Mouse (Mus musculus) right cerebral cortex, adult 2 months (tissue): ENCODE measurements around the gene 4930469K13Rik.
A peak's percentile ranks its signal among the peaks of the same experiment; 100 is the strongest.

Experiments
- DNase-seq, 2 experiments: peaks; one replicate each; pipeline ENCODE4 v3.0.0; 2021 to 2022; ENCODE audit warnings: low spot score in 2 of 2

Gene 4930469K13Rik

DNA sequence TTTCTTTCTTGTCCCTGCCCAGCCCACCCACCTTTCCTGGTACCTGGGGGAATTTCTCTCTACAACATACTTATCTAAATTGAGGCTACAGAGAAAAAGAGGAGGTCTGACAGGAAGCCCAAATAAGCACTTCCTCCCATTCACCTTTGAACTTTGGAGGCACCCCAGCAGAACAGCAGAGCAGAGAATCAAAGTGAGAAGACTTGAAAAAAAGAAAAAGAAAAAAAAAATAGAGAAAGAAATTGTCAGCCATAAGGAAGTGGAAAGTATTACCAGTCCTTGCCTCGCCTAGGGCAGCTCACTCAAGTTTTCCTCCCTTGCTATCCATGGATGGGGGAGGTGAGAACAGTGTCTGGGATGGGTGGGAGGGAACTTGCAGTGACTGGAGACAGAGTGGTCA, 55.5 kb downstream of the 4930469K13Rik start:
- no peak for DNase-seq

DNA sequence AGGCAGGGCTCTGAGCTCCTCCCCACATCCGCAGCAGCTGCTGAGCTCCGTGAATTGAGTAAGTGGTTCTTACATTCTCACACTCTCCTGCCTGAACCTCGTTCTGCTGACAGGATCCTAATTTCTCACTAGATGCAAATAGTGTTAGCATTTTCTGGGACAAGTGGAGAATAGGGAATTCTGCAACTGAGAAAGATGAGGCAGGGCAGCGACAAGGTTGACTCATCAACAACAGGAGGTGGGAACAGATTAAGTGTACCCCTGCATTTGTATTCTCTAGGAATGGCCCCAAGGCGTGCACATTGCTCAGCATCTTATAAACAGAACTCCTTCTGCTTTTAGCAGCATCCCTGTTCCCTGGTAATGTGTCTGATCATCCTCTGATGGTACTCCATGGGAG, 58.3 kb downstream of the 4930469K13Rik start:
- peak; percentile 24 to 39 for DNase-seq

GRCm38 (mm10) chr11:34035909-34036658, 62.3 kb downstream of the 4930469K13Rik start:
- no peak for DNase-seq

DNA sequence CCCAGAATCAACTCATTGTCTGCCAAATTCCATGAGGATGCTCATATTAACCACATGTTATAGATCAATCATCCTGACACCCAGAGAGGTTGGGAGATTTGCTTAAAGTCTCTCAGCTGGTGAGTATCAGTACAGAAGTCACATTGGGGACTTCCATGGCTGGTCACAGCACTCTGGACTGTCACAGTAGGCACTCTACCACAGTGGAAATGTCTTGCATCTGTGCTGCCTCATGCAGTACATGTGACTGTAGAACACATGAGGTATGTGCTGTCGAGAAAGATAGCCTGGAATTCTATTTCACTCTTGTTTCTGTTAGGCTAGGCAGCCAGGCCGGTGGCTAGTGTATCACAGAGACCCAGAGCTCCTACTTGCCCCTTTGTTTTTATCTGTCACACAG, 63.6 kb downstream of the 4930469K13Rik start:
- DNase-seq, result no peak

GRCm38 (mm10) chr11:34034008-34034505, 64.3 kb downstream of the 4930469K13Rik start:
- DNase-seq, result peak in 1 of 2 experiments; percentile 38

DNA sequence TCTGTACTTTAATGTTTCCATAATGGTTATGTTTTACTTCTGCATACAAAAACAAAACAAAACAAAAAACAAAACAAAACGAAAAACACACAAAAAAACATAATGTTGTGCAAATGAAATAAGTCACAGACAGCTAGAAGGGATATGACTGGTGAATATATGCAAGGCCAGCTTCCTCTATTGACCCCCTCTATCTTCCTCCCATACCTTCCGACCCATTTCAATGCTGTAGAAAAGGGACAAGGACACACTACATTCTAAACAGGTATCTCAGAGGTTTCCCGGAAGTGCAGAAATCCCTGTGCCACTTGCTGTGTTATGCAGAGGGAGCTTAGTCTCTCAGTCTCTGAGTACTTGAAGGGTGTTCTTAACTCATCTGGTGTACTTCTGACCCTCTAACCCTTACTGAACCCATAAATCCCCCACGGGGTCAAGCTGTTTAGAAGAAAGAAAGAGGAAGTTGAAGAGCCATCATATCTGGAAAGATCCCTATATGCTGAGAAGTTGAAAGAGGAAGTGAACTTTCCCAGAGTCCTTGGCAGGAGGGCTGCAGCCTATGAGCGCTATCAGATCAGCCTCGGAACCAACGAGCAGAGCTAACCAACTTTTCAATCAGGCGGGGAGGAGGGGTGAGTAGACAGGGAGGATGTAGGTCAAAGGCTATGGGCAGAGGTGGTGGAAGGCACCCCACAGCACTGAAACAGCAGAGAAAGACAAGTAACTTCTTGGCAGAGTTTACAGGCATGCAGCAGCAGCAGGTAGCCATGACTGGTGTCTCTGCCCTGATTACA, 67.1 kb downstream of the 4930469K13Rik start:
- no peak for DNase-seq

DNA sequence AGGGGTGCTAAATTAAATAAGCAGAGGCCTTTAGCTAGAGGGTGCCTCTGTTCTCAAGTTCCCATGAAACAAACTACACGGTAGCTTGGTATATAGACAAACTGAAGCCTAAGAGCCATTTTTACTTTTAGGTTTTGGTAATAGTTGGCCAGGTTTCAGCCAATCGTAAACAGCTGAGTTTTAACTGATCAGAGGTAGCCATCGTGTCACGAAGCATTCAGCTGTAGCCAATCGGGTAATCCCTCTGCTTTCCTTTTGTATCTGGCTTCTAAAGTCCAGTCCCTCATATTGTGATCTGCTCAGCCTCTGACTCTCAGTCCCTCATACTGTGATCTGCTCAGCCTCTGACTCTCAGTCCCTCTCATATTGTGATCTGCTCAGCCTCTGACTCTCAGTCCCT, 68.7 kb downstream of the 4930469K13Rik start:
- DNase-seq, result no peak

DNA sequence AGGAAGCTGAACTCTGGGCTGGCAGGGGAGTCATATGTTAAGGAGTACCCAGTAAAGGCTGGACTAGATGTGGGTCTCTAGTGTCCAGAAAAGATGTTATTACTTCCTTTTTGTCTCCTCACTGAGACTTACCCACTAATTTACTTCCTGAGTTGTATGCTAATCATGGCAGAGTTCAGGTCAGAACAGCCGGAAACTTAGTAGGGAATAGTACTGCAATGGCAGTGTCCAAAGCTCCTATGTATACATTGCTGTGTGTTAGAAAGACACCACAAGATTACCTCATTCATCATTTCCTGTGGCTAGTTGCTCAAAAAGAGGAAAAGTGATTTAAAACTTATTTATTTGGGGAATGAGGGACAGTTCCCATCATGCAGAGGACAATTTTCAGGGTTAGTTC, 73.3 kb downstream of the 4930469K13Rik start:
- no peak for DNase-seq

GRCm38 (mm10) chr11:34012007-34012652, 86.2 kb downstream of the 4930469K13Rik start:
- no peak for DNase-seq

- DNase-seq, result peak; percentile 25 to 34
These were observed 87.5 kb downstream of the 4930469K13Rik start for GRCm38 (mm10) chr11:34010859-34011172.

DNA sequence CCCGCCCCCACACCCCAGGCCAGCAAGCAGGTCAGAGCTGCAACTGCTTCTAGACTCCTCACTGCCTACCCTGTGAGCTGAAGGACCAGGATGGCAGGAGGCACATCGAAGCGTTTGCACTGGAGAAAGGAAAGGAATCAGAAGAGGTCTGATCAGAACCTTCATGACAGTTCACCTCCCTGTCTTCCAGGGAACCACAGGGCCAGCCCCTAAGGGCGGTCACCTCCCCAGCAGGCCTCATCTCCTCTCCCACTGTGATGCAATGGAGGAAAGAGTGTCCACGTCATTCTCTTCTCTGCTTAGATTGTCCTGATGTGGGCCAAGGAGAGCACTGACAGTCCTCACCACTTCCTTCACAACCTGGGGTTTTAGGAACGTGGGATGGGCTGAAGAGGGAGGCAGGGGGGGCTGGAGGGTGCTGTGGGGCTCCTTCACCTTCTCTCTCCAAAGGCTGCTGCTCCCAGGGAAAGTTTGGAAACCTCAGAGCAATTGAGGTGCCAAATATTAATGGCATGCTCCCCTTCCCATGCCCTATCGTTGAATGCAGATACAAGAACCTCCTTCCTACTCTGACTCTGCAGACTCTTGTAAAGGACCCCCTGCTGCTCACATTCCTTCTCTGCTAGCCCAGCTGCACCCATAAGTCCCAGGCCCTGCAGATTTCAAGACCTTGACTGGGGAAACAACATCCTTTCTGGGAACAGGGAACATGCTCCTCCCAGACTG, 88.1 kb downstream of the 4930469K13Rik start:
- no peak for DNase-seq

DNA sequence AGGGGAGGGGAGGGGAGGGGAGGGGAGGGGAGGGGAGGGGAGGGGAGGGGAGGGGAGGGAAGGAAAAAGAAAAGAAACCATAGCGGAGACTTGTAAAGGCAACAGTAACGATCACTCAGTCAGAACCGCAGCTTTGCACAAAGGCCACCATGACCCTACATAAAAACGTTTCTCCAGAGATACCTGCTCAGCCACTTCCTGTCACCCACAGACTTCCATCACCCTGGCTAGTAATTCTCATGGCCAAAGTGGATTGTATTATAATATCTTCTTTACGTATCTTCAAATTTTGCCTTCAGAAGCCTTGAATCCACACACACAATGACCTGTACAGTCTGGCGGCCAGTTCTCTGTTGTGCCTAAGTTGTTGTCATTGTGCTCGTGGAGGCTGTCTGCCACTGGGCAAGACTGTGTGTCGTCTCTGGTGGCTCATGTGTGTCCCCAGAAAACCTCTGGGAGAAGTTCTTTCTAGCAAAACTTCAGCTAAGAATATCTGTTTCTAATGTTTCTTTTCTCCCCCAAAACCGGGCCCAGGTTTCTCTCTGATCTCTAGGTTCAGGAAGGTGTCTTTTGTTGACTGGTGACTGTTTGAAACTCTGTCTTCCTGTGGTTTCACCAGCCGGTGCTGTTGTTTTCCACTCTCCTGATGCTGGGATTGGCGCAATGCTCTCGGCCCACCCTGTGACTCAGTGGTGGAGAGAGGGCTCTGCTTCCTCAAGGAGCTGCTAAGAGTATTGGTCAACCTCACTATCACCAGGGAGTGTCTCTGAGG, 88.9 kb downstream of the 4930469K13Rik start:
- no peak for DNase-seq

- peak; percentile 77 for DNase-seq
These were observed 89.7 kb downstream of the 4930469K13Rik start for GRCm38 (mm10) chr11:34008702-34009101.

DNA sequence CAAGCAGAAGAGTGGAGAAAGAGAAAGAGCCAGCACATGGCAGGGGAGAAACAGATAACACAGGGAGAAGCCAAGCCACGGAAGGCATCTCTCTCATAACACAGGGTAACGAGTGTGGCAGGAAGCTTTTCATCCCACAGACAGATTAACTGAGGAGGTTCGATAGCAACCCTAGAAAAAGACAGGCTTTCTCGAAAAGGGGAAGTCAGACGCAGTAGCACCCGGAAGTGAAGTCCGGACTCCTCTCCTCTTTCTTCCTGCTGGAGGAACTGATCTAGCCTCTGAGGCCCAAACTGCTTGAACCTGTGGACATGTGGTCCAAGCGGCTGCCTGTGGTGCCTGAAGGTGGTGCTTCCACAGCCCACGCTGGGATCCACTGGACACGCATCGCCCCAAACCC, 90.1 kb downstream of the 4930469K13Rik start:
- DNase-seq, result no peak

GRCm38 (mm10) chr11:34007616-34008015, 90.7 kb downstream of the 4930469K13Rik start:
- DNase-seq, result no peak

DNA sequence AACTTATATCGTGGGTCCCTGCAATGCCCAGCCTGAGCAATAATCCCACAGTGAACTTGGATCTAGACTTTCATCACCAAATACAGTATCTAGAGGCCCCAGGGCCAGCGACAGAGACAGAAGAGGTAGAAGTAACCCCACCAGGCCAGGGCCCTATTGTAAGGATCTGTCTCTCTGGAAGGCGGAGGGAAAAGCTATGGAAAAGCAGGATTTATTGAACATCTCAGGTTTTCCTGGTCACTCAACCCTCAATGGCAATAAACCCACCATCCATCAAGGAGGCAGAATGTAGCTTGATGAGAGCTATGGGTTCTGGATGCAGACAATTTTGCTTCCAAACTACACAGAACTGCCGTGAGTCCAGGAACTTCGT, 95.8 kb downstream of the 4930469K13Rik start:
- no peak for DNase-seq

- peak; percentile 75 to 81 for DNase-seq
These were observed 96.3 kb downstream of the 4930469K13Rik start for GRCm38 (mm10) chr11:34001938-34002592.

- DNase-seq, result no peak
These were observed 97.9 kb downstream of the 4930469K13Rik start for GRCm38 (mm10) chr11:34000416-34000815.

GRCm38 (mm10) chr11:33998244-33998643, 100.1 kb downstream of the 4930469K13Rik start:
- DNase-seq, result no peak

- no peak for DNase-seq
These were observed 104.9 kb downstream of the 4930469K13Rik start for GRCm38 (mm10) chr11:33993496-33993895.

DNA sequence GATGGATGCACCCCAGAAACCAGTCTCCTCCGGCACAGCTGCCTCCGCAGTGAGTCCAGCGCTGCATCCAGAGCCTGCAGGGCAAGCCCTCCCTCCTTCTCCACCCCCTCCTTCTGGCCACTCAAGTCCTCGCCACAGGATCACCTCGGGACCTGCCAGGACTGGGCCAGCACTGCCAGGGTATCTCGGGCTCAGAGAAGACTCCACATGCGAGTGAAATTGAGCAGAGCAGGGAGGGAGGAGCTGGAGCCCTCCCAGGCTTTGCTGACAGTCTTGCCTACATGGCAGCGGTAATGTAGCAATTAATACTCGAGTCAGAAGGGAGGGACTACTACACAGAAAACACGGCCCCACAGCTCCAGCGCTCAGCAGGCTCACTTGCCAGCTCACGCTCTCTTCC, 105.4 kb downstream of the 4930469K13Rik start, which contains the start of gene Kcnip1:
TSS of gene Kcnip1 (minus strand) at position 215 of the 400 bp plus-strand sequence.
- DNase-seq, result no peak
